Mouse (Mus musculus) ES-E14 (cell line): ENCODE data around the gene Gm21095. TPM values are rescaled to one million over a fixed set of nuclear protein-coding genes. Genes with fewer than 3 reads are reported as not detected.
"Not testable (repeated sequence)": the region's sequence is repeated elsewhere in the genome, so short reads cannot be mapped to it uniquely, and the experiment has no call there.

Source experiments
- DNase-seq: peaks from one replicate; pipeline ENCODE4 v3.0.0-alpha.2; 2013; ENCODE audit warnings: low read depth, low spot score
- H3K27ac ChIP-seq: 2 replicates; pipeline ENCODE4 v1.5.1; 2012; ENCODE audit warnings: low read depth, mild to moderate bottlenecking, low read length, moderate library complexity, mixed read lengths; ENCODE audit not compliant: poor library complexity, insufficient read depth, severe bottlenecking
- H3K36me3 ChIP-seq: 2 replicates; pipeline ENCODE4 v1.6.1; 2012; ENCODE audit warnings: mild to moderate bottlenecking, low read length, moderate library complexity, mixed read lengths; ENCODE audit not compliant: control insufficient read depth, poor library complexity, insufficient read depth, severe bottlenecking
- H3K4me1 ChIP-seq, 2 experiments: fragments of 150-350 bp in 1 of 2; sonication (generic) in 1 of 2; 2 replicates each; pipeline ENCODE4 v1.6.1; 2012; ENCODE audit warnings: low read length in 2 of 2, mild to moderate bottlenecking in 1 of 2, mixed read lengths in 1 of 2; ENCODE audit not compliant: control insufficient read depth in 2 of 2, insufficient read depth in 2 of 2, poor library complexity in 1 of 2
- H3K4me3 ChIP-seq, 2 experiments: fragments of 150-350 bp in 1 of 2; sonication (generic) in 1 of 2; 2 replicates each; pipeline ENCODE4 v1.5.1; 2012; ENCODE audit warnings: low read length in 2 of 2, low read depth in 1 of 2, mild to moderate bottlenecking in 1 of 2, mixed read lengths in 1 of 2; ENCODE audit not compliant: insufficient read depth in 1 of 2, poor library complexity in 1 of 2, severe bottlenecking in 1 of 2
- H3K9ac ChIP-seq: 2 replicates; pipeline ENCODE4 v1.6.1; 2012; ENCODE audit warnings: low read depth, mild to moderate bottlenecking, low read length, mixed read lengths; ENCODE audit not compliant: poor library complexity, insufficient read depth, severe bottlenecking
- H3K9me3 ChIP-seq: fragments of 150-350 bp; sonication (generic); 2 replicates; pipeline ENCODE4 v1.6.1; 2012; ENCODE audit warnings: low read depth, mild to moderate bottlenecking, low read length; ENCODE audit not compliant: control insufficient read depth, insufficient read depth
- in situ Hi-C, 2 experiments: fragments of 600-800 bp; cut with MboI; formaldehyde crosslinking; loops; one replicate each; pipeline ENCODE4 v1.15.1; 2025; ENCODE audit warnings: low sequenced_read_pairs in 2 of 2, inconsistent platforms in 1 of 2; ENCODE audit not compliant: unreplicated experiment in 2 of 2
- total RNA-seq: library from RNA; depleted of rRNA; stranded (reverse); fragments of 300-350 nt; gene quantifications from 2 replicates; pipeline ENCODE4 v1.2.3, GENCODE M21; 2012; rRNA removed

Gene Gm21095
- total RNA-seq = not detected in 2 replicates

- in situ Hi-C loops, H3K4me3 ChIP-seq, H3K9ac ChIP-seq, H3K36me3 ChIP-seq, H3K27ac ChIP-seq, H3K9me3 ChIP-seq, H3K4me1 ChIP-seq, DNase-seq: not testable (repeated sequence)
Measured at GRCm38 (mm10) chrY:84096979-84097378, at the start of gene Gm21095. Gm21095 (plus strand) TSS chrY:84097279.
